Mouse (Mus musculus): ENCODE data around the gene St6galnac6.

The St6galnac6 gene

GRCm38 (mm10) chr2:32576532-32576931, 23.0 kb upstream of the St6galnac6 start:
- POLR2A ChIA-PET: interaction anchor here in 3 of 4 experiments (0.6 to 1.7 kb wide), 10 partner anchors 9 to 92 kb away, joined by 3 to 4 read pairs (median 3); partner anchors contain the start of gene St6galnac4 (in 2 of the 3)
- CTCF ChIA-PET: interaction anchor here in 2 of 4 experiments (0.6 to 2.1 kb wide), 10 partner anchors 10 to 281 kb away, joined by 3 to 6 read pairs (median 3); no protein-coding TSS in a partner anchor

GRCm38 (mm10) chr2:32578146-32579046, 21.1 kb upstream of the St6galnac6 start:
- POLR2A ChIA-PET: interaction anchor here in 3 of 4 experiments (0.6 to 1.4 kb wide), 6 partner anchors 8 to 142 kb away, joined by 3 to 5 read pairs (median 4); partner anchors contain the start of gene Dpm2 (in 1 of the 3)

GRCm38 (mm10) chr2:32581450-32582095, 17.9 kb upstream of the St6galnac6 start:
- CTCF ChIA-PET: interaction anchor here in 2 of 4 experiments (0.9 to 1.8 kb wide), 4 partner anchors 25 to 272 kb away, joined by 3 to 5 read pairs (median 4); no protein-coding TSS in a partner anchor

More at GRCm38 (mm10) chr2:32578146-32579046, 21.1 kb upstream of the St6galnac6 start:
- CTCF ChIA-PET: interaction anchor here in 2 of 4 experiments (0.5 to 1.1 kb wide), 7 partner anchors 9 to 174 kb away, joined by 3 to 4 read pairs (median 3); partner anchors contain the start of gene St6galnac4 (in 1 of the 2)

GRCm38 (mm10) chr2:32582830-32583799, 16.4 kb upstream of the St6galnac6 start:
- ChIA-PET POLR2A (interaction anchor here (0.6 to 2.3 kb wide), 54 partner anchors 8 to 445 kb away, joined by 3 to 14 read pairs (median 4); partner anchors contain the start of genes Dpm2 (in 3 of the 4) and Pip5kl1 (in 3 of the 4)), CTCF (interaction anchor here (0.5 to 2.4 kb wide), 109 partner anchors 8 to 582 kb away, joined by 3 to 32 read pairs (median 5); partner anchors contain the start of genes 9430097D07Rik (in 4 of the 4), Pip5kl1 (in 4 of the 4), Dpm2 (in 2 of the 4) and Eng (in 2 of the 4))

More at GRCm38 (mm10) chr2:32581450-32582095, 17.9 kb upstream of the St6galnac6 start:
- POLR2A ChIA-PET: interaction anchor here in 2 of 4 experiments (1.0 to 2.3 kb wide), 5 partner anchors 11 to 77 kb away, joined by 3 to 8 read pairs (median 4); partner anchors contain the start of gene Dpm2 (in 1 of the 2)

GRCm38 (mm10) chr2:32585149-32585714, 14.3 kb upstream of the St6galnac6 start:
- ChIA-PET CTCF (interaction anchor here in 1 of 4 experiments (0.7 kb wide), 1 partner anchor 16 kb away, joined by 3 read pairs; no protein-coding TSS in a partner anchor), POLR2A (interaction anchor here in 2 of 4 experiments (1.1 to 2.1 kb wide), 4 partner anchors 9 to 104 kb away, joined by 3 to 12 read pairs (median 4); no protein-coding TSS in a partner anchor)

GRCm38 (mm10) chr2:32586871-32587351, 12.6 kb upstream of the St6galnac6 start, which contains the start of gene St6galnac4:
Gene St6galnac4 (plus strand): TSS chr2:32587095.
- CTCF ChIA-PET: interaction anchor here in 3 of 4 experiments (0.5 to 3.5 kb wide), 32 partner anchors 8 to 673 kb away, joined by 3 to 16 read pairs (median 5); partner anchors contain the start of genes 9430097D07Rik (in 1 of the 3) and Pip5kl1 (in 1 of the 3)
- POLR2A ChIA-PET: interaction anchor here (0.6 to 2.6 kb wide), 40 partner anchors 9 to 784 kb away, joined by 3 to 12 read pairs (median 3); partner anchors contain the start of genes 9430097D07Rik (in 2 of the 4), Pip5kl1 (in 2 of the 4), Slc25a25 (in 2 of the 4) and Dpm2 (in 1 of the 4)

GRCm38 (mm10) chr2:32587731-32588321, 11.7 kb upstream of the St6galnac6 start:
- CTCF ChIA-PET: interaction anchor here in 3 of 4 experiments (0.6 to 3.5 kb wide), 15 partner anchors 11 to 674 kb away, joined by 3 to 12 read pairs (median 7); no protein-coding TSS in a partner anchor

GRCm38 (mm10) chr2:32589213-32589795, 10.2 kb upstream of the St6galnac6 start:
- ChIA-PET POLR2A (interaction anchor here in 1 of 4 experiments (0.6 to 1.7 kb wide), 3 partner anchors 11 to 49 kb away, joined by 3 read pairs; no protein-coding TSS in a partner anchor), CTCF (interaction anchor here in 2 of 4 experiments (0.9 to 3.5 kb wide), 6 partner anchors 10 to 339 kb away, joined by 3 to 9 read pairs (median 3); partner anchors contain the start of genes Pip5kl1 (in 1 of the 2) and St6galnac6 (in 1 of the 2))

More at GRCm38 (mm10) chr2:32587731-32588321, 11.7 kb upstream of the St6galnac6 start:
- POLR2A ChIA-PET: interaction anchor here in 3 of 4 experiments (0.6 to 2.6 kb wide), 14 partner anchors 11 to 270 kb away, joined by 3 to 11 read pairs (median 3); partner anchors contain the start of genes 9430097D07Rik (in 1 of the 3), Dpm2 (in 1 of the 3) and Pip5kl1 (in 1 of the 3)

GRCm38 (mm10) chr2:32590224-32590623, 9.3 kb upstream of the St6galnac6 start:
- ChIA-PET POLR2A (no interaction called here), CTCF (interaction anchor here in 2 of 4 experiments (0.9 to 3.5 kb wide), 6 partner anchors 10 to 338 kb away, joined by 3 to 9 read pairs (median 3); partner anchors contain the start of genes Pip5kl1 (in 1 of the 2) and St6galnac6 (in 1 of the 2))

- CTCF ChIA-PET: interaction anchor here in 2 of 4 experiments (0.5 to 1.6 kb wide), 6 partner anchors 8 to 1773 kb away, joined by 3 to 8 read pairs (median 4); no protein-coding TSS in a partner anchor
- POLR2A ChIA-PET: interaction anchor here in 1 of 4 experiments (0.5 kb wide), 1 partner anchor 70 kb away, joined by 3 read pairs; no protein-coding TSS in a partner anchor
Observed at GRCm38 (mm10) chr2:32591249-32591648, 8.3 kb upstream of the St6galnac6 start.

GRCm38 (mm10) chr2:32596725-32597124, 2.8 kb upstream of the St6galnac6 start:
- CTCF ChIA-PET: interaction anchor here in 1 of 4 experiments (1.4 kb wide), 1 partner anchor 10 kb away, joined by 6 read pairs; no protein-coding TSS in a partner anchor
- POLR2A ChIA-PET: interaction anchor here in 2 of 4 experiments (1.2 to 1.8 kb wide), 2 partner anchors 11 to 131 kb away, joined by 3 to 4 read pairs; no protein-coding TSS in a partner anchor

GRCm38 (mm10) chr2:32597248-32597647, 2.3 kb upstream of the St6galnac6 start:
- ChIA-PET POLR2A (no interaction called here), CTCF (no interaction called here)

- POLR2A ChIA-PET: interaction anchor here in 2 of 4 experiments (0.6 to 1.2 kb wide), 2 partner anchors 117 to 130 kb away, joined by 3 to 4 read pairs; no protein-coding TSS in a partner anchor
Observed at GRCm38 (mm10) chr2:32597699-32598098, 1.8 kb upstream of the St6galnac6 start.

GRCm38 (mm10) chr2:32598506-32598905, 1.0 kb upstream of the St6galnac6 start:
- CTCF ChIA-PET: interaction anchor here in 3 of 4 experiments (0.7 to 1.9 kb wide), 5 partner anchors 9 to 330 kb away, joined by 3 to 8 read pairs (median 3); partner anchors contain the start of gene St6galnac4 (in 1 of the 3)
- POLR2A ChIA-PET: interaction anchor here in 1 of 4 experiments (1.2 kb wide), 1 partner anchor 117 kb away, joined by 4 read pairs; no protein-coding TSS in a partner anchor

More at GRCm38 (mm10) chr2:32597699-32598098, 1.8 kb upstream of the St6galnac6 start:
- CTCF ChIA-PET: interaction anchor here in 3 of 4 experiments (0.6 to 1.9 kb wide), 5 partner anchors 9 to 331 kb away, joined by 3 to 8 read pairs (median 4); partner anchors contain the start of gene St6galnac4 (in 1 of the 3)

Data from embryonic stem cell, embryonic (primary cell).